Mouse (Mus musculus) granulocyte monocyte progenitor cell, adult 5-6 weeks (primary cell): ENCODE measurements at regions not wholly inside any gene's neighbourhood (a gene's known extent, or its start where the extent isn't known, plus 50 kb on each side); places are given as distances from the start of the nearest gene placed in this dataset.

Experiments used
- ATAC-seq: replicated peaks from 2 replicates; pipeline ENCODE4 v1.8.0; 2016; ENCODE audit warnings: mild to moderate bottlenecking, moderate TSS enrichment, inconsistent platforms; ENCODE audit not compliant: poor library complexity, severe bottlenecking

GRCm38 (mm10) chr4:31672171-31672841 lies 291.6 kb upstream of the Map3k7 start:
- ATAC-seq: no peak

GRCm38 (mm10) chr4:31672842-31673171 lies 291.1 kb upstream of the Map3k7 start:
- ATAC-seq: no peak

DNA sequence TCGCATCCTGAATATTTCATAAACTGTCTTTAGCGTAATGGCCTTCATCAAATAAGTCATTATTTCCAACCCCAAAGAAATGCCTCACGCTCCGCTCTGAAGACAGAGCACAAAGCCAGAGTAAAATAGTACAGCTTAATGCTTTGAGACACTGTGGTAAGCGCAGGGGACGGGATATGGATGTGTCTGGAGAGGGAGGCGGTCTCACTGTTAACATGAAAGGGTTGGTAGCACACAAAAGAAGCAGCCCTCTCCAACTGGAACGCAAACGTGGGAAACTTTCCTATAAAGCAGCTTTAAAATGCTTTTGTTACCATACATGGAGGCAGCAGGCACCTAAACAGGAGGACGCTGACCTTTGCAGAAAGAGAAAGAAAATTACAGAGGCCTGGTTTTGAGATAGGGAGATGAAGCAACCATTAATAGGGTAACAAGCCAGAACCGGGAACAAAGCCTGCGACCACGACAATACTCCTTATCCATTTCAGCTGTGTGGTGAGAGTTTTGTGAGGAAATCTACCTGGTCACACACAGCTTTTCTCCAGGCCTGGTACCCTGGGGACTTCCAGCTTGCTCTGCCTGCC lies 284.8 kb upstream of the Map3k7 start:
- no peak for ATAC-seq

GRCm38 (mm10) chr4:31680958-31681357 lies 282.9 kb upstream of the Map3k7 start:
- no peak for ATAC-seq

DNA sequence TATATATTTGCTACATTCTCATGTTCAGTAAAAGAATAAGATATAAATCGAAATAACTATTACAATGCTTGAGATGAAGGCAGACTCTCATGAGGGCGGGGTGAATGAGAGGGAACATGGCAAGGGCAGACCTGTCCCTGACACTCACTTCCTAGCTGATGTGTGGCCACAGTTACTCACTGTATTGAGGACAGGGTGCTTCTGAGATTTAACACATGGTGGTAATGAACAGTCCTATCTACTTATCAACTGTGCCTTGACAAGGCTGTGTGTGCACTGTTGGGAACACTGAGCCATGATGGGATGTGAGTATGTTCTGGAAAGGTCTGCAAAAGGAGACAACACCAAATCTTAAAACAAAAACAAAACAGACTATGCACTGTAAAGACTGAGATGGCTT lies 274.8 kb upstream of the Map3k7 start:
- ATAC-seq: no peak

GRCm38 (mm10) chr4:31697769-31698505 lies 266.0 kb upstream of the Map3k7 start:
- no peak for ATAC-seq

GRCm38 (mm10) chr4:31698506-31698782 lies 265.5 kb upstream of the Map3k7 start:
- no peak for ATAC-seq

- ATAC-seq: no peak
Measured at GRCm38 (mm10) chr4:31699296-31699695, 264.6 kb upstream of the Map3k7 start.

GRCm38 (mm10) chr4:31714054-31714651 lies 249.7 kb upstream of the Map3k7 start:
- ATAC-seq: no peak

DNA sequence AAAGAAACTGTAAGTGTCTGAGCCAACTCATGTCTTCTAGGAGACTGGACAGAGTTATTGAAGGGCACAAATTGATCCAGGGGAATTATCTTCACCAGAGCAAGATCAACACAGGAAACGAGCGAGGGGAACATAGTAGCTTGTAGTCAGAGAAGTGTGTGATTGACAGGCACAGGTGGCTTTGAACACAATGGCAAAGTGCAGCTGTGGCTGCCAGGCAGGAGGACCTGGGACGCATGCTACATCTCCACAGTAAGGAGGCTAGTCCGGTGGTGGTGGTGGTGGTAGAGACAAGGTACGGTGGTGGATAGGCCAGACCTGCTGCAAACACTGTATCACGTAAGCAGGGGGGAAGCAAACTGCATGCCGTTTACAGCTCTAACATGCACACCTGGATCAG lies 240.4 kb upstream of the Map3k7 start:
- no peak for ATAC-seq

DNA sequence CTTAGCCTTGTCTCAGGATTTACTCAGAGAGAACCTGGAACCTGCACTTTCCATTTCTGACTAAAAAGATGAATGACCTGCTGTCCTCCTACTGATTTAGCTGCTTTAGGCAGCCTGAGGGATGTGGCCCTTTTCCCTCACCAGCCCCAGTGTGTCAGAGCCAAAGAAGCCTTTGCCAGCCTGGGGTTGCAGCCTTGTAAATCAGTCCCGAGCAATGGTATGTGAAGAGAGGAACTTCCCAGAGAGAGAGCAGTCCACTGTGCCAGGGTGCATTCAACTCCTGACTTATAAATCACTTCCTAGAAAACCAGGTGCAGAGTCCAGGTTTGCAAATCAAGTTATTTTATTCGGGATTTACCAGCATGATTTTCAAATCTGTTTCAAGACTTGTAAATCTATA lies 239.5 kb upstream of the Map3k7 start:
- ATAC-seq: no peak

GRCm38 (mm10) chr4:31727498-31728148 lies 236.3 kb upstream of the Map3k7 start:
- ATAC-seq: no peak

GRCm38 (mm10) chr4:31728149-31728516 lies 235.8 kb upstream of the Map3k7 start:
- no peak for ATAC-seq

DNA sequence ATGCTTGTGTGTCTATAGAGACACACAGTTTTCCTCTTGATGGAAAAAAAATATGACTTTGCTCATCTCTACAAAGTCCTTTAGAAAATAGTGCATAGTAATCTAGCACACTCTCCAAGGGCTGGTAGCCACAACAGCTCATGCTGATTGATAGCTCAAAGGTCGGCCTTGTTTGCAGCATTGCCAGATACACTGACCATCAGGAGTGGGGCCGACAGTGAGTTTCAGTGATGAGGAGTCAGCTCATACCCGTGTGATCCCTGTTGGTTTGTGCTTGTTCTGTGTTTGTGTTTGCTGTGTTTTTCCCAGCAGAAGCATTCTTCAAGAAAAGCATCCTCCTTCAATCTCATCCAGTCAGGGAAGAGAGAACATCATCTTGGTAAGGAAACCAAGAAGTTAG lies 220.1 kb upstream of the Map3k7 start:
- ATAC-seq: no peak

GRCm38 (mm10) chr4:31744431-31744830 lies 219.5 kb upstream of the Map3k7 start:
- ATAC-seq: no peak

GRCm38 (mm10) chr4:31753677-31754312 lies 210.1 kb upstream of the Map3k7 start:
- no peak for ATAC-seq

DNA sequence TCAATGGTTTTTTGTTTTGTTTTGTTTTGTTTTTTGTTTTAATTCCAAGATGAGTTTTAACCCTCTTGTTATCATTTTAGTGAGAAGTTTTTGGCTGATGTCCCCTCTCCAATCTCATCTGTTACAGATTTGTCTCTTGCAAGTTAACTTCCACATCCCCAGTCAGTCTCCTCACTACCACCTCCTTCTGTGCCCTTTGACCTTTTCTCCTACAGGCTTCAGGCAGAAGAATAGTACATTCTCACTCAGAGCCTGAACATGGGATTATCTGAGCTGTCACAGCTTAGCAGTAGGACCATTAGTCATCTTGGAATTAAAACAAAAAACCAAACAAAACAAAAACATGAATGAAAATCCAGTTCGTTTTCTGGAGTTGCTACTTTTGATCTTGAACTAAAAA lies 206.8 kb upstream of the Map3k7 start:
- ATAC-seq: no peak

DNA sequence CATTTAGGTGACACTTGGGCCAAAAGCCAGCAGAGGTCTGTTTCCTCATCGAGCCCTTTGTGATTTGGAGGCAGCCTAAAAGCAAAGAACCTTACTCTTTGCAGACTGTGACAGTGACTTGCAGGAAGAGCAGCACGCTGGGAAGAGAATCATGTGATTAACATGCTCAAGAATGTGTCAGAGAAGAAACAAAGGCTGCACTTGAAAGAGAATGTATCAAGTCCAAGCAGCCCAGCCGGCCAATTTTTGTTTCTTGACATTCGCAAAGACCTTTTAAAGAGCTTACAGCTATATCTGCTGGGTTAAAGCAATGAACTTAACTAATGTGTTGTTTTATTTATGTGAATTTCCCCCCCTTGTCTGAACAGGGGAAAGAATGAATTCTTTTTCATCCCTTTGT lies 203.8 kb upstream of the Map3k7 start:
- ATAC-seq: no peak

DNA sequence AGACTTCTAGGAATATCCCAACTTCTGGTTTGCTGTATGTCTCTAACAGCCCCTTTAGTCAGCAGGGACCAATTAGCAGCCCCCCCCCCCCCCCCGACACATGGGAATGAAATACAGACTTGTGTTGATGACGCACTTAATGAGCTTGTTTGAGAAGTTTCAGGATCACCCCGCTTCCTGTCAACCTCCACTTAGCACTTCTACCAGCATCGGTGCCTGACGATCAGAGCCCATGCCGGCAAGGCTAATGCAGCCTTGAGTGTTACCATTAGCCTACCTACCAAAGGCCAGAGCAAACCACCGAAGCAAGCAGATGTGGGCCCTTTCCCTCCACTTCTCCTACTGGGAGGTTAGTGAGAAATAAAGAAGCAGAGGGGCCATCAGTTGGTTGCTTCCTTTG lies 201.7 kb upstream of the Map3k7 start:
- no peak for ATAC-seq

DNA sequence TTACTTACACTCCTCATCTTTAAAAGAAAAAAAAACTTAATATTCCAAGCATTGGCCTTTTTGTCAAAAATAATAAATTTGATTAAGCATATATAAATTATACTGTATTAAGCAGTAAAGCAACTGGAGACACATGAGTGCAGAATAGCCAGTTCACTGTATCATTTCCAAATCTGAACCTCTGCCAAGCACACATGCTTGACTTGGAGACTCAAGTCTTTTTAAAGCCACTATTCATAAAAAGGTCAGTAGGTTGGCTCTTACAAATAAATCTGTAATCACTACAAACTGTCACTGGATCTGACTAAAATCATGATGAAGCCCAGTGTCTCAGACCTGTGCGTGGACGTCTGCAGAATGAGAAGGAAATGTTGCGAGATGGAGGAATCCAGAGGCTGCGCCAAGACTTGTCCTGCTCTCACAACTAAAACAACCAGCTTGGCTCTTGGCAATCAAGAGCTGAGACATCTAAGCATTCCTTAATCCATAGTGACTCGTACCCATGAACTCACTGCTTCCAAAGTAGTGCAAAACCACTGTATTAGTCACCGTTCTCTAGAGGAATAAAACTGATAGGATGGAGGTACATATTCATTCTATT lies 195.8 kb upstream of the Map3k7 start:
- no peak for ATAC-seq
